Mouse (Mus musculus) gastrocnemius, adult 8-10 months (tissue): Measurements from ENCODE around the gene Slc22a16. TPM values are rescaled to one million over a fixed set of nuclear protein-coding genes. Genes with fewer than 3 reads are reported as not detected.

Experiments
- DNase-seq, 2 experiments: peaks; one replicate each; pipeline ENCODE4 v3.0.0; 2022; ENCODE audit warnings: low spot score in 2 of 2
- total RNA-seq, 4 experiments: library from RNA; stranded (reverse); gene quantifications; 2 replicates each; pipeline ENCODE4 v1.2.4; 2022

Slc22a16 gene
- total RNA-seq, 4 experiments from 2014 or later, result not detected

- no peak for DNase-seq
These were observed 34.7 kb downstream of the Slc22a16 start for GRCm38 (mm10) chr10:40604706-40605394.

GRCm38 (mm10) chr10:40617973-40618372 lies 47.8 kb downstream of the Slc22a16 start:
- no peak for DNase-seq

- DNase-seq, result no peak
These were observed 49.6 kb downstream of the Slc22a16 start for GRCm38 (mm10) chr10:40619760-40620159.

DNA sequence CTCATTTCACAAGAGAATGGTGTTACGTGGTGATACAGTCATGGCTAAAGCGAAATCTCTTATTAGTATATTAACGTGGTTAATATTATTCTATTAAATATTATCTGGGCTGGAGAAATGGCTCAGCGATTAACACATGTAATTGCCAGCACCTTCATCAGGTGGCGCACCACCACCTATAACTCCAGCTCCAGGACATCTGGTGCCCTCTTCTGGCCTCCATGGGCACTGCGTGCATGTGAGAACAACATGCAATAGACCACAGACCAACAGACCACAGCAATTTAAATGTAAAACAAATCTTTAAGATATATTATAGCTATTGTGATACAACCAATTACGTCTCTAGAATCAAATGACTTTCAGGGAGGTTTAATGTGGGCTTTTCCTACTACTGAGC lies 59.0 kb downstream of the Slc22a16 start:
- DNase-seq, result peak; percentile 27 to 35

GRCm38 (mm10) chr10:40629656-40630311 lies 59.6 kb downstream of the Slc22a16 start, which contains the start of gene Ddo:
Gene Ddo, plus strand, starts transcription at chr10:40630011.
- DNase-seq, result peak; percentile 52 to 63

DNA sequence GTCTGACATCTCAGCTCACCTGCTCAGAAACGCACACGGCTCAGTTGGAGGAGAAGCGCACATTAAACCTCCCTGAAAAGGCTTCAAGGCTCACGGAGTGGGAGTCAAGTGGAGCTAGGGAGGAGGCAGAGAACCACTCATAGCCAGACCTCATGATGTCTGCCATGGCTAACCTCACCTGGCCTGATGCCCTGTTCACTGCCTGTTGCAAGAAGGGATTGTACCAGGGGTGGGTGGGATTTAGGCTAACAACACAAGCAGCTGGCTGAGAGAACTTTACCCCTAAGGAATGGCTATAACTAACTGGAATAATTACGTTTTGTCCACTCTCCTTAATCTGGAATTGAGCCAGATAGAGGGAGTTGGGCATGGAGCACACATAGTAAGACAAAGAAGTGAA lies 60.3 kb downstream of the Slc22a16 start:
- DNase-seq, result peak; percentile 27 to 33

- peak; percentile 16 to 18 for DNase-seq
These were observed 60.8 kb downstream of the Slc22a16 start for GRCm38 (mm10) chr10:40630961-40631360.

DNA sequence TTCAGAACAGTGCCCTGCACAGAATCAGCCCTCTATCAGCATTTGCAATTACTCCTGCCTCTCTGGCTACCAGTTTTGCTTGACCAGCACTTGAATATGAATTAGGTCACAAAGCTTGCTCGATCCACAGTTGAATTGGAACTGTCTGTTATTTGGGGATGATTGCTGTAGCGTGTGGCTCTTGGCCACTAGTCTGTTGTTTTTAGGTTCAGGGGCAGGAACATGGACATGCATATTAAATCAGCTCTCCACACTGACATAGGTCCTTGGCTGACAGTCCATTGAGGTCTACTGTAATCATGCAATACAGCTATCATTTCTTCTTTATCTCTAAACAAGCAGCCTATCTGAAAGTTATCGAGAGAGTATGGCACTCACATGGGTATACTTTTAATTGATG lies 62.0 kb downstream of the Slc22a16 start:
- DNase-seq, result no peak

- DNase-seq, result no peak
These were observed 67.2 kb downstream of the Slc22a16 start for GRCm38 (mm10) chr10:40637331-40637730.

GRCm38 (mm10) chr10:40638276-40638675 lies 68.1 kb downstream of the Slc22a16 start:
- DNase-seq, result no peak

DNA sequence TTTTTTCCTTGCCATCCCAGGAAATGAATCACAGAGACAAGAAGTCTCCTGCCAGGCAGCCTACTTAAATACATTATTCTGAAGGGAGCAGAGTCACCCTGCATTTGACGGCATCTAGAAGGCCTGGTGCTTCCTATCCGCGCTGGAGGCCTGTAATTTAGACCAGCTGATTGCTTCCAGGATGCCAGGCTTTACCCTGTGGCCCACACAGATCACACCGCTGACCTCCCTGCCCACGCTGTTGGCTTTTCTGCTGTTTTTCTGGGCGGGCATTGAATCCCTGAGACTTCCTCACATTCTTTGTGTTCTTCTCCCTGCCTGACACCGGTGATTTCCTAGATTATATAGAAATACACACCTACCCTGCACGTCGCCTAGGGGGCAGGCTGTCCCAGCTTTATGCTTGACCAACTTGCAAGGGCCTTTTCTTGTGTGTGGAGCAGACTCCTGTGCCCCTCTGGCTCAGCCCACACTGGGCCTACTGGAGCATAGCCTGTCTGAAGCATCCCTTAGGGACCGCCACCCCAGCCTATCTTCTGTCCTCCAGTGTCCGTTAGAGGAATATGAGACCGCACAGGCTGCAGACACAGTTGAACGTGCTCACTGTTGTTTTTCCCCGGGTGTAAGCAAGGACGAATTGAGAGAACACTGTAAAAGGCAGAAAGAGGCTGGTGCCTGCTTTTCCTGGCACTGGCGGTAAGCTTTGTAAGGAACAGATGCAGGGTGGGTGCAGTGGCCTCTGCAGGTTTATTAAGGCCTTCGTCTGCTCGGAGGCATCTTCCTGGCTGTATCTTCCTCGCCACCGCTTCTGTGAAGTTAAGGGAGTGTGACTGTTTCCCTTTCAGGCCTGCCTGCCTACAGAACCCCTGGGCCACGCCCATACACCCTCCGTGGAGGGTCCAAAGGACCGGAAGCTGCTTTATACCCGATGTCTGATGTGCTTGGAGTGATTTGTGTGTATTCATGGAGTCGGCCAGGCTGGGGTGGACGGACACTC lies 69.0 kb downstream of the Slc22a16 start:
- no peak for DNase-seq

DNA sequence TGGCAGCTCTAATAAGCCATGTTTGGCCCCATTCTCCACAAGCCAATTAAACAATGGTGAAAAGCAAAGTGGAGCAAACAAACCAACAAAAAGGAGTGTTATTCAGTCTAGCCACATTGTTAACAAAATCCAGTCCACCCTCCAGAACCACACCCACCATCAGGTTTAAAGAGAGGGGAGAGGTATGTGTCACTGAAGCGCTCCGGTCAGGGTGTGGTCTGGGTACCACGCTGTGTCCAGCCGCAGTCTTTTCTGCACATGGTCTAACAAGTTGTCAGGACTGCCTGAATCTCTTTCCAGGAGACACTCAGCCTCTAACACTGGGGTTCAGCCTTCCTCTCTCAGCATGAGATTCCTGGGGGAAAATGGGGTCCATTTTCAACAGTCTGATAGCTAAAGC lies 70.3 kb downstream of the Slc22a16 start:
- DNase-seq, result no peak

DNA sequence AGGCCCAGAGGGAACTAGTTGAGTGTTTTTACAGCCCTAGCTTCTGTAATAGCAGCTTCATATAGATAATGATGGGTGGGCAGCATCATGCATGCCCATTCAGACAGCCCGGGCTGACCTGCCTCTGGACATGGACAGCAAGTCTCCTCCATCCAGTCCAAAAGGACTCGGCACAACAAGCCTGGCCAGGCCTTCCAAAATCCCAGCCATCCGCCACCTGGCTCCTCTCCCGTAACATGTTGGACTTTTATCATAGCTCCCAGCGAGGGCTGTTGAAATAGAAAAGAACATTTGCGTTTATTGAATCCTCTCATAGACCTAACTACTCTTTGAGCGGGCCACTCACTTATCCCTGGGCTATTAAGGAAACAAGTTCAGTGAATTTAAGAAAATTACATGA lies 71.8 kb downstream of the Slc22a16 start:
- no peak for DNase-seq

DNA sequence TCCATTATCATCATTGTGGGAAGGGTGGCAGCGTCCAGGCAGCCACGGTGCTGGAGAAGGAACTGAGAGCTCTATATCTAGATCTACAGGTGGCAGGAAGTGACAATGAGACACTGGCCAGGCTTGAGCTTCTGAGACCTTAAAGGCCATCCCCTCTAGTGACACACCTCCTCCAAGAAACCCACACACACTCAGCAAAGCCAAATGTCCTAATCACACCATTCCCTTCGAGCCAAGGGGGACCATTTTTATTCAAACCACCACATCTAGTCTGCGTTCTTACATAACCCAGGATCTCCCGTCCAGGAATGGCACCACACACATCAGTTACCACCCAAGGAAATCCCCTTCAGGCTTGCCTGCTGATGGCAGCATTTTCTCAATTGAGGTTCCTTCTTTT lies 73.0 kb downstream of the Slc22a16 start:
- no peak for DNase-seq

DNA sequence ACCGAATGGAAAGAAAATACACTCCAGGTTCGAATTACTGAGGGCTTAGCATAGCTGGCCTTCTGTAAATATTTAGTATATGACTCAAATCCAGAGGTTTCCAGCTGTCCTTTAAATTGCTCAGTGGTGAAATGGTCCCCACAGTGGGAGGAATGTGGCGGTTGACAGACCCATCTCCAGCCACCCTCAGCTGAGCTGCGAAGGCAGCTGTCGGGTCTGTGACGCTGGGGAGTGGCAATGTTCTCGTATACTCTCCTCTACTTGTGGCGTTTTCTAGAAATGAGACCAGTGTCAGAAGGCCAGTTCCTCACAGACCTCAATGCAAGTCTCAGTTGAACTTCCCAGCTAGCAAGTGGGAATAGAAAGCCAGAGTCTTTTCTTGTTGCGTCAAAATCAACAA lies 74.3 kb downstream of the Slc22a16 start:
- no peak for DNase-seq

GRCm38 (mm10) chr10:40645346-40645745 lies 75.2 kb downstream of the Slc22a16 start:
- DNase-seq, result no peak

- no peak for DNase-seq
These were observed 78.6 kb downstream of the Slc22a16 start for GRCm38 (mm10) chr10:40648776-40649175.

GRCm38 (mm10) chr10:40649634-40650033 lies 79.5 kb downstream of the Slc22a16 start:
- DNase-seq, result no peak

GRCm38 (mm10) chr10:40651676-40652075 lies 81.5 kb downstream of the Slc22a16 start:
- no peak for DNase-seq
